Mouse (Mus musculus): Measurements from ENCODE around the gene Zc3h4. TPM values are rescaled to one million over a fixed set of nuclear protein-coding genes. Genes with fewer than 3 reads are reported as not detected.

Gene Zc3h4
- polyA plus RNA-seq, 1 experiment from 2014 or later, result 14.6 TPM

DNA sequence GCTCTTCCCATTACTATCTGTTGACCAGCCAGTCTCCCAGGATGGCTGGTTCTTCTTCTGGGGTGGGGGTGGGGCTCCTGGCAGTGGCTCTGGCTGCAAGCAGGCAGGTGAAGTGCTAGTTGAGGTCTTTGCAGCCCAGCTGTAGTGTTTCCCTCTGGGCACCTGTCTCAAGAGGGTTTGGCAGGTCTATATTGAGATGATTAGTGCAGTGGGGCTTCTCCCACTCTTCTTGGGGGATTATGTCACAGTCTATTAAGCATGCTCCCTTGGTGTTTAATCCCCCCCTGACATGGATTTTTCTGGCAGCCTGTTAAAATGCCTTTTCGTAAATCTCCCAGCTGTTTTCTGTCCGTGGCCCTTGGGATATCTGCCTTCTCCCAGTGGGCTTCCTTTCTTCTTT, 12.2 kb downstream of the Zc3h4 start:
- Histone ChIP-seq H3K27me3 (ENCODE audit: control insufficient read depth, insufficient read depth, low read length) (no peaks in the 10 kb centered on the region), H3K4me2 (ENCODE audit: low read depth, low read length) (no peak overlapping the region), H3K4me3 (ENCODE audit: low read depth, low read length) (no peak overlapping the region), H3K36me3 (replicated peaks; ENCODE audit: control insufficient read depth, insufficient read depth, low read depth, low read length) (peaks cover 8% of the 10 kb centered on the region), H3K9ac (replicated peaks; ENCODE audit: low read length) (no peak overlapping the region), H3K4me1 (ENCODE audit: control insufficient read depth, insufficient read depth, low read length) (no peaks in the 10 kb centered on the region), H3K27ac (replicated peaks; ENCODE audit: low read depth, low read length) (0 out of 2 replicates have a peak overlapping the region, but pooled peaks have one; percentile 22), H3K9me3 (replicated peaks; ENCODE audit: control insufficient read depth, low read length) (no peaks in the 10 kb centered on the region)
- DNase-seq (ENCODE audit: low spot score) (no peak), ATAC-seq (replicated peaks; ENCODE audit: insufficient number of reproducible peaks, low FRiP score, low TSS enrichment, low read depth) (no peak)
- 84% methylated on average over 2 of the region's 2 CpGs for WGBS

DNA sequence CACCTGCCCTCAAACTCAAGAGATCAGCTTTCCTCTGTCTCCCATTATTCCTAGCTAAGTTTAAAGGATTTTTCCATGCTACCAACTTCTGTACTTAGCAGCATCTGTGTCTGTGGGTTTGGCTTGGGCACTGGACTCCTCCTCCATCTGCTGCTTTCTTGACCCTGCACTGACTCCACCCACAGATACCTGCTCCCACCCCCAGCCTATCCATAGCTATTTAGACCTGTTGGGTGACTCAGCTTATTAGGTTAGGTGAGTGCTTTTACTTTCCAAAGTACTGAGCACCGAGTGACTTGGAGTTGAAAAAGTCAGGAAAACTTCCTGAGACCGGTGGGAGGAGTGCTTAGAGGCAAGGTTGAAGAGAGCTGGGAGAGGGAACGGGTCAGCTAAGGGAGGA, 14.7 kb downstream of the Zc3h4 start:
- no peaks in the 10 kb centered on the region for H3K4me1 ChIP-seq (ENCODE audit: control insufficient read depth, insufficient read depth, low read length)
- H3K9me3 ChIP-seq (replicated peaks; ENCODE audit: control insufficient read depth, low read length), result no peaks in the 10 kb centered on the region
- H3K27ac ChIP-seq (replicated peaks; ENCODE audit: low read depth, low read length), result no peak overlapping the region
- H3K27me3 ChIP-seq (ENCODE audit: control insufficient read depth, insufficient read depth, low read length), result no peaks in the 10 kb centered on the region
- WGBS, result 83% methylated on average over 3 of the region's 3 CpGs
- H3K4me2 ChIP-seq (ENCODE audit: low read depth, low read length), result no peak overlapping the region
- ATAC-seq (replicated peaks; ENCODE audit: insufficient number of reproducible peaks, low FRiP score, low TSS enrichment, low read depth) (no peak), DNase-seq (ENCODE audit: low spot score) (no peak)
- no peak overlapping the region for H3K4me3 ChIP-seq (ENCODE audit: low read depth, low read length)
- H3K9ac ChIP-seq (replicated peaks; ENCODE audit: low read length), result no peak overlapping the region
- peaks cover 15% of the 10 kb centered on the region for H3K36me3 ChIP-seq (replicated peaks; ENCODE audit: control insufficient read depth, insufficient read depth, low read depth, low read length)

DNA sequence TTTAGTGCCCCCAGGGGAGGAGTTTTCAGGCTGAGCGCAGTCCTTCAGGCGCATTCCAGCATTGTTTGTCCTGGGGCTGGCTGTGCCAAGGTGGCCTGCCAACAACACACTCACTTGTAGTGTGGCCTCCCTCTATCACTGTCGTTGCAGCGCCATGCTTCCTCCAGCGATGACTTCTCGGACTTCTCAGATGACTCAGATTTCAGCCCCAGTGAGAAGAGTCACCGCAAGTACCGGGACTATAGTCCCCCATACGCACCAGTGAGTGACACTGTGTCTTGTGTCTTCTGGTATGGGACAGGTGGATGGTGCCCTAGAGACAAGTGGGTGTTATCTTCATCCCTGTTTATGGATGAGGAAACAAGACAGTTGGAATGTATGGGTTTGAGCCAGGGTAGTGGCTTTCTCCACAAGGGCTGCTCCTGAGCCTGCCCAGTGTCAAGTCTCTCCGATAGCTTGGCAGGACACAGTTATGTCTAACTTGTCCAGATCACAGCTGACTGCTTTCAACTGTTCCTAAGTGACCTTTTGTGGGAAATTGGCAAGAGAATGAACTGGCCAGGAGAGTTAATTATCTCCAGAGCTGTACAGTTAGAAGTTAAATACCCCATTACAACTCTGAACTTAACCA, 16.5 kb downstream of the Zc3h4 start:
- no peak for DNase-seq (ENCODE audit: low spot score)
- ATAC-seq (replicated peaks; ENCODE audit: insufficient number of reproducible peaks, low FRiP score, low TSS enrichment, low read depth), result no peak
- Histone ChIP-seq H3K27me3 (ENCODE audit: control insufficient read depth, insufficient read depth, low read length) (no peaks in the 10 kb centered on the region), H3K4me3 (ENCODE audit: low read depth, low read length) (no peak overlapping the region), H3K4me1 (ENCODE audit: control insufficient read depth, insufficient read depth, low read length) (no peaks in the 10 kb centered on the region), H3K4me2 (ENCODE audit: low read depth, low read length) (no peak overlapping the region), H3K36me3 (replicated peaks; ENCODE audit: control insufficient read depth, insufficient read depth, low read depth, low read length) (peaks cover 29% of the 10 kb centered on the region), H3K9me3 (replicated peaks; ENCODE audit: control insufficient read depth, low read length) (no peaks in the 10 kb centered on the region), H3K9ac (replicated peaks; ENCODE audit: low read length) (no peak overlapping the region), H3K27ac (replicated peaks; ENCODE audit: low read depth, low read length) (no peak overlapping the region)
- WGBS, result 95% methylated on average over 10 of the region's 10 CpGs

- DNase-seq (ENCODE audit: low spot score) (no peak), ATAC-seq (replicated peaks; ENCODE audit: insufficient number of reproducible peaks, low FRiP score, low TSS enrichment, low read depth) (no peak)
- H3K27me3 ChIP-seq (ENCODE audit: control insufficient read depth, insufficient read depth, low read length), result no peaks in the 10 kb centered on the region
- WGBS, result 92% methylated on average over 5 of the region's 5 CpGs
- H3K4me2 ChIP-seq (ENCODE audit: low read depth, low read length), result no peak overlapping the region
- H3K9me3 ChIP-seq (replicated peaks; ENCODE audit: control insufficient read depth, low read length), result no peaks in the 10 kb centered on the region
- no peak overlapping the region for H3K9ac ChIP-seq (replicated peaks; ENCODE audit: low read length)
- H3K4me3 ChIP-seq (ENCODE audit: low read depth, low read length), result no peak overlapping the region
- peaks cover 31% of the 10 kb centered on the region for H3K36me3 ChIP-seq (replicated peaks; ENCODE audit: control insufficient read depth, insufficient read depth, low read depth, low read length)
- no peaks in the 10 kb centered on the region for H3K4me1 ChIP-seq (ENCODE audit: control insufficient read depth, insufficient read depth, low read length)
- H3K27ac ChIP-seq (replicated peaks; ENCODE audit: low read depth, low read length), result no peak overlapping the region
Measured at GRCm38 (mm10) chr7:16418713-16419112, 18.0 kb downstream of the Zc3h4 start.

DNA sequence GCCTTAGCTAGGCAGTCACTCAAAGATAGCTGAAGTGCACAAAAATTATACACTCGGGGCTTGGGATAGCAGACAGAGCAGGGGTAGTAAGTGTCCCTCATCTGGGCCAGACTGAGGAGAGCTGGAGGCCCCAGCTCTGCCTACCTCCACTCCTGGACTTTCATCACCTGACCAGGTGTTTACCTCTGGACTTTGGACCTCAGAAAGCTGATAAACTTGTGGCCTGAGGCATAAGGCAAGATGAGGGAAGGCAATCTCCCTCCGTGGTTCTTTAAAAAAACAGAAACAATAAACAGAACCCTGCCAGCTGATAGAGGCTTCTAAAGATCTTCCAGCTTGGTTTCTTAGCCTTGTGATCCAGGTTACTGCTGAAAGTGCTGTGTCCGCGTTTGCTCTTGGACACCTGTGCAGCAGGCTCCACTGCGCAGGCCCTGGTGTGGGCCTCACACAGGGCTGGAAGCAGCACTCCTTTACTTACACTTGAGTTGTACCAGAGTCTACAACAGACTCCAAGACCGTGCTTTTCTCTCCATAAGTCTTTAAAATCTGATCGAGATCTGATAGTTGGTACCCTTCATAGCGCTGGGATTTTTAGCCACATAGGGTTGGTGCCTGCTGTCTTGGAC, 19.9 kb downstream of the Zc3h4 start:
- ATAC-seq (replicated peaks; ENCODE audit: insufficient number of reproducible peaks, low FRiP score, low TSS enrichment, low read depth) (no peak), DNase-seq (ENCODE audit: low spot score) (no peak)
- Histone ChIP-seq H3K9me3 (replicated peaks; ENCODE audit: control insufficient read depth, low read length) (no peaks in the 10 kb centered on the region), H3K4me3 (ENCODE audit: low read depth, low read length) (no peak overlapping the region), H3K27me3 (ENCODE audit: control insufficient read depth, insufficient read depth, low read length) (no peaks in the 10 kb centered on the region), H3K36me3 (replicated peaks; ENCODE audit: control insufficient read depth, insufficient read depth, low read depth, low read length) (peaks cover 31% of the 10 kb centered on the region), H3K9ac (replicated peaks; ENCODE audit: low read length) (no peak overlapping the region), H3K4me2 (ENCODE audit: low read depth, low read length) (no peak overlapping the region; the same call in 1 of the 2 replicates), H3K4me1 (ENCODE audit: control insufficient read depth, insufficient read depth, low read length) (no peaks in the 10 kb centered on the region), H3K27ac (replicated peaks; ENCODE audit: low read depth, low read length) (no peak overlapping the region)
- 93% methylated on average over 8 of the region's 8 CpGs for whole genome bisulfite sequencing

- no peak for DNase-seq (ENCODE audit: low spot score)
- H3K4me2 ChIP-seq (ENCODE audit: low read depth, low read length), result no peak overlapping the region
- no peak overlapping the region for H3K9ac ChIP-seq (replicated peaks; ENCODE audit: low read length)
- H3K4me1 ChIP-seq (ENCODE audit: control insufficient read depth, insufficient read depth, low read length), result no peaks in the 10 kb centered on the region
- no peaks in the 10 kb centered on the region for H3K9me3 ChIP-seq (replicated peaks; ENCODE audit: control insufficient read depth, low read length)
- H3K27me3 ChIP-seq (ENCODE audit: control insufficient read depth, insufficient read depth, low read length), result no peaks in the 10 kb centered on the region
- no peak overlapping the region for H3K4me3 ChIP-seq (ENCODE audit: low read depth, low read length)
- no peak for ATAC-seq (replicated peaks; ENCODE audit: insufficient number of reproducible peaks, low FRiP score, low TSS enrichment, low read depth)
- H3K27ac ChIP-seq (replicated peaks; ENCODE audit: low read depth, low read length), result no peak overlapping the region
- H3K36me3 ChIP-seq (replicated peaks; ENCODE audit: control insufficient read depth, insufficient read depth, low read depth, low read length), result peaks cover 25% of the 10 kb centered on the region
- 88% methylated on average over 18 of the region's 18 CpGs for WGBS
Measured at GRCm38 (mm10) chr7:16422222-16422856, 21.6 kb downstream of the Zc3h4 start.

- DNase-seq (ENCODE audit: low spot score) (no peak), ATAC-seq (replicated peaks; ENCODE audit: insufficient number of reproducible peaks, low FRiP score, low TSS enrichment, low read depth) (no peak)
- Histone ChIP-seq H3K36me3 (replicated peaks; ENCODE audit: control insufficient read depth, insufficient read depth, low read depth, low read length) (peaks cover 26% of the 10 kb centered on the region), H3K4me1 (ENCODE audit: control insufficient read depth, insufficient read depth, low read length) (no peaks in the 10 kb centered on the region), H3K4me2 (ENCODE audit: low read depth, low read length) (no peak overlapping the region), H3K9me3 (replicated peaks; ENCODE audit: control insufficient read depth, low read length) (no peaks in the 10 kb centered on the region), H3K27me3 (ENCODE audit: control insufficient read depth, insufficient read depth, low read length) (no peaks in the 10 kb centered on the region), H3K4me3 (ENCODE audit: low read depth, low read length) (no peak overlapping the region), H3K9ac (replicated peaks; ENCODE audit: low read length) (no peak overlapping the region), H3K27ac (replicated peaks; ENCODE audit: low read depth, low read length) (no peak overlapping the region)
- WGBS, result 89% methylated on average over 9 of the region's 9 CpGs
Measured at GRCm38 (mm10) chr7:16423731-16424130, 23.0 kb downstream of the Zc3h4 start.

GRCm38 (mm10) chr7:16425721-16426120, 25.0 kb downstream of the Zc3h4 start:
- ATAC-seq (replicated peaks; ENCODE audit: insufficient number of reproducible peaks, low FRiP score, low TSS enrichment, low read depth) (no peak), DNase-seq (ENCODE audit: low spot score) (no peak)
- H3K4me2 ChIP-seq (ENCODE audit: low read depth, low read length), result no peak overlapping the region
- no peak overlapping the region for H3K27ac ChIP-seq (replicated peaks; ENCODE audit: low read depth, low read length)
- H3K9me3 ChIP-seq (replicated peaks; ENCODE audit: control insufficient read depth, low read length), result no peaks in the 10 kb centered on the region
- H3K4me3 ChIP-seq (ENCODE audit: low read depth, low read length), result no peak overlapping the region
- peaks cover 31% of the 10 kb centered on the region for H3K36me3 ChIP-seq (replicated peaks; ENCODE audit: control insufficient read depth, insufficient read depth, low read depth, low read length)
- no peaks in the 10 kb centered on the region for H3K4me1 ChIP-seq (ENCODE audit: control insufficient read depth, insufficient read depth, low read length)
- WGBS, result 92% methylated on average over 10 of the region's 10 CpGs
- no peaks in the 10 kb centered on the region for H3K27me3 ChIP-seq (ENCODE audit: control insufficient read depth, insufficient read depth, low read length)
- H3K9ac ChIP-seq (replicated peaks; ENCODE audit: low read length), result no peak overlapping the region

Data from embryonic facial prominence, embryonic 11.5 days (tissue).